Mouse (Mus musculus) midbrain, embryonic 15.5 days (tissue): Measurements from ENCODE around the gene Galr2. TPM values are rescaled to one million over a fixed set of nuclear protein-coding genes. Genes with fewer than 3 reads are reported as not detected.

Experiments used
- ATAC-seq: fragments of 200-750 bp; cut with Nextera tagmentation; replicated peaks from 2 replicates; pipeline ENCODE4 v1.8.0; 2017; ENCODE audit warnings: moderate TSS enrichment
- H3K27ac ChIP-seq: fragments of 300-500 bp; sonication (generic); 2 replicates; pipeline ENCODE4 v1.5.1; 2015; ENCODE audit warnings: mild to moderate bottlenecking, inconsistent platforms
- H3K27me3 ChIP-seq: fragments of 300-500 bp; sonication (generic); replicated peaks from 2 replicates; pipeline ENCODE4 v1.6.1; 2015; ENCODE audit warnings: inconsistent platforms
- H3K36me3 ChIP-seq: fragments of 300-500 bp; sonication (generic); replicated peaks from 2 replicates; pipeline ENCODE4 v1.6.1; 2015; ENCODE audit warnings: inconsistent platforms
- H3K4me1 ChIP-seq: fragments of 300-500 bp; sonication (generic); 2 replicates; pipeline ENCODE4 v1.6.1; 2015; ENCODE audit warnings: inconsistent platforms
- H3K4me2 ChIP-seq: fragments of 300-500 bp; sonication (generic); 2 replicates; pipeline ENCODE4 v1.6.1; 2015; ENCODE audit warnings: inconsistent platforms, mild to moderate bottlenecking, moderate library complexity
- H3K4me3 ChIP-seq: fragments of 300-500 bp; sonication (generic); 2 replicates; pipeline ENCODE4 v1.5.1; 2015; ENCODE audit warnings: mild to moderate bottlenecking, inconsistent platforms
- H3K9ac ChIP-seq: fragments of 300-500 bp; sonication (generic); 2 replicates; pipeline ENCODE4 v1.6.1; 2015; ENCODE audit warnings: mild to moderate bottlenecking, inconsistent platforms
- H3K9me3 ChIP-seq: fragments of 300-500 bp; sonication (generic); 2 replicates; pipeline ENCODE4 v1.6.1; 2016; ENCODE audit warnings: inconsistent platforms
- WGBS: fragments of 180-500 bp; shearing (Covaris S2); methylation state at CpG from one replicate; pipeline ENCODE4 v1.1.7; 2015; ENCODE audit warnings: mixed read lengths; 5-methylcytosine and 5-hydroxymethylcytosine counted together
- polyA plus RNA-seq: library from polyadenylated mRNA; unstranded; fragments of >200 nt; fragmentation: Nextera tagmentation; extraction: Ambion mirVana; gene quantifications from 2 replicates; pipeline ENCODE4 v1.2.1, GENCODE M21; 2015

Gene Galr2
- polyA plus RNA-seq, 1 experiment from 2014 or later: 0.45 TPM

DNA sequence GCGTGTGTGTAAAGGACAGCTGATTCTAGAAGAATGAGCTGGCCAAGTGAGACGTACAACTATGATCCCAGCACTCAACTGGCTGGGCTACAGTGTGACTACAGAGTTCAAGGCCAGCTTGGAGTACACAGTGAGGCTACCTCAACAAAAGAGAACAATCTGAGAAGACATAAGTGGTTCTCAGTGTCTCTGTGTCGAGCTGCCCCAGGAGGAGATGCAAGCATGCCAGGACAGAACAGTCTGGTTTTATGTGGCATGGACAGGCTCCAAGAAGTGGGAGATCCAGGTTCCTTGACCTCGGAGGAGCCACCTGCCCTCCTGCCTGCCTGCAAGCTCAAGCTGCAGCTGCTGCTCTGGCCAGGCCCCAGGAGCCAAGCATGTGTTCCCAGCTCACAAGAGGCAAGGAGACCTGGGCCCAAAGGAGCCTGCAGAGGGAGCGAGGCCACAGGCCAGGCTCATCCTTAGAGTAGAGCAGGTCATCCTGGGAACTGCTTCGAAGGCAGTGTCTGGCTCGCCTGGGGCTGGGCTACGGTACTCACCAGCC, 15.5 kb downstream of the Galr2 start:
- 88% methylated on average over 8 of the region's 8 CpGs for WGBS
- H3K9ac ChIP-seq: no peak overlapping the region
- no peaks in the 10 kb centered on the region for H3K9me3 ChIP-seq
- H3K36me3 ChIP-seq: peaks cover 70% of the 10 kb centered on the region; the same call in 1 of the 2 replicates
- no peaks in the 10 kb centered on the region for H3K27me3 ChIP-seq
- no peak overlapping the region for H3K4me3 ChIP-seq
- ATAC-seq: no peak
- no peak overlapping the region for H3K27ac ChIP-seq
- H3K4me1 ChIP-seq: no peaks in the 10 kb centered on the region
- no peak overlapping the region for H3K4me2 ChIP-seq

GRCm38 (mm10) chr11:116297017-116297416, 16.3 kb downstream of the Galr2 start:
- H3K4me3 ChIP-seq: no peak overlapping the region
- WGBS: 68% methylated on average over 3 of the region's 3 CpGs
- H3K9ac ChIP-seq: no peak overlapping the region
- H3K4me2 ChIP-seq: no peak overlapping the region
- peaks cover 71% of the 10 kb centered on the region for H3K36me3 ChIP-seq
- no peak for ATAC-seq
- no peak overlapping the region for H3K27ac ChIP-seq
- H3K9me3 ChIP-seq: no peaks in the 10 kb centered on the region
- no peaks in the 10 kb centered on the region for H3K27me3 ChIP-seq
- no peaks in the 10 kb centered on the region for H3K4me1 ChIP-seq

DNA sequence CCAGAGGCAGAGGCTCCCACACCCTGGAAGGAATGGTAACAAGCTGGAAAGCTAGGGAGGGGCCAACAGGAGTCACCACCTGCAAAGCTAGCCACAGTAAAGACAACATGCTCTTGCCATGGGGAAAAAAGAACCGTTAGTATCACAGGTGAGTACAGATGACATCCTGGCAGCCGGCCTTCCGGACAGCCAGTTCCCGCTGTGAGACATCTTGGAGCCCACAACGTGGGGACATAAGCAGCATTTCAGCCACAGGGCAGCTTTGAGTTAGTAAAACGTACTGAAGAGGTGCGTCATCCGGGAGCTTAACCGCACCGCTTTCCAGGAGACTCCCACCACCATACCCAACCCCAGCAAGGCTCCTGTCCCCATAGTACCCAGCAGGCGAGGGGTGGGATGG, 17.5 kb downstream of the Galr2 start:
- 89% methylated on average over 11 of the region's 11 CpGs for WGBS
- Histone ChIP-seq H3K9me3 (no peaks in the 10 kb centered on the region), H3K4me2 (no peak overlapping the region), H3K36me3 (peaks cover 74% of the 10 kb centered on the region), H3K27ac (no peak overlapping the region), H3K27me3 (no peaks in the 10 kb centered on the region), H3K4me3 (no peak overlapping the region), H3K9ac (no peak overlapping the region), H3K4me1 (no peaks in the 10 kb centered on the region)
- no peak for ATAC-seq

- ATAC-seq: no peak
- Histone ChIP-seq H3K27me3 (no peaks in the 10 kb centered on the region), H3K4me1 (no peaks in the 10 kb centered on the region), H3K4me2 (no peak overlapping the region), H3K9ac (no peak overlapping the region), H3K4me3 (no peak overlapping the region), H3K9me3 (no peaks in the 10 kb centered on the region), H3K27ac (no peak overlapping the region), H3K36me3 (peaks cover 78% of the 10 kb centered on the region)
- 90% methylated on average over 6 of the region's 6 CpGs for WGBS
Measured at GRCm38 (mm10) chr11:116298621-116299020, 17.9 kb downstream of the Galr2 start.

DNA sequence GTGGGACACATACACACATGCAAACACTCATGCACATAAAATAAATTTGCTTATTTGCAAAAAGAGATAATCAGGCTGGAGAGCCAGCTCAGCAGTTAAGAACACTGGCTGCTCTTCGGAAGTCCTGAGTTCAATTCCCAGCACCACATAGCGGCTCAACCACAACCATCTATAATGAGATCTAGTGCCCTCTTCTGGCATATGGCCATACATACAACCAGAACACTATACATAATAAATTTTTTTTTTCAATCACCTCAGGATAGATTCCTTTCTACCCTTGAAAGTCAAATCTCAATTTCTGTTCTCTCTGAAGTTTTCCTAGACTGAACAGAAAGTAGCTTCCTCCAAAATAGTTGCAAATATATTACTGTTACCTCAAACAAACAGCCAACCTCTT, 24.7 kb downstream of the Galr2 start:
- Histone ChIP-seq H3K4me2 (peak overlapping the region; percentile 67), H3K36me3 (peaks cover 41% of the 10 kb centered on the region), H3K9me3 (no peaks in the 10 kb centered on the region), H3K9ac (no peak overlapping the region), H3K4me3 (peak overlapping the region; percentile 72), H3K27ac (no peak overlapping the region), H3K4me1 (peaks cover 10% of the 10 kb centered on the region), H3K27me3 (no peaks in the 10 kb centered on the region)
- no peak for ATAC-seq
- WGBS: 96% methylated on average over 2 of the region's 2 CpGs

DNA sequence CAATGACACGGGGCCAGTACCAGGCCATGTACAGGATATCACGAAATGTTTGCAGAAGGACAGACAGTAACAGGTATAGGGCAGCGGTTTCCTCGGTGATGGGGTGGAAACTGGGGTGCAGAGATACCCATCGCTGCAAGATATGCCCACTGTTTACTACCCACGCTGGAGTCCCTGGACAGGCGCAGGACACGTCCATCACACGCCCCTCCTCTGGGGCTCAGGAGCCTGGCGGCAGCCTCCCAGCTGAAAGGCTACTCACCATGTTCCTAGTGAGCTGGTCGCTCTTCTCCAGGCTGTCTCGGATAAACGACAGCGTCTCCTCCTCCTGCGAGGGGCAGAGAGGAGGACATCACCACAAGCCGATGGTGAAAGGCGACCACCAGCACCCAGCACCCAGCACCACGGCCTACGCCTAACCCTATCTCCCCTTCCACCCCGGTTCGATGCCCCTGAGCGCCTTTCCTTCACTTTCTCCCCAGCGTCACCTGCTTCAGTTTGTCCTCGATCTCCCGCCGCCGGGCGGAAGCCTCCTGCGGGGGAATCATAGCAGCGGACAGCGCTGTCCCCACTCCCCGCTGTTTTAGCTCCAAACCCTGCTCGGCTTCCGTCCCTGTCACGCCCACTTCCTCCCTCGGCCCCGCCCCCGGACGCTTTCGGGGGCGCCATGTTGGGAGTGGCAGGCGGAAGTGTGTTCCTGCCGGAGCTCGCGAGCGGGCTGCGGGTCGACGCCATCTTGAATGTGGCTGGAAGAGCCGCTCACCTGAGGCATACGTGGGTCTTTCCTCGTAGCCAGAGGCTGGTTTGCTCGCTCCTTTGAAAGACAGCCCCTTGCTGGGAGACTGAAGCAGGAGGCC, 25.6 kb downstream of the Galr2 start:
- no peaks in the 10 kb centered on the region for H3K27me3 ChIP-seq
- ATAC-seq: peak; percentile 93

GRCm38 (mm10) chr11:116307019-116307725, 26.4 kb downstream of the Galr2 start, which contains the start of gene Exoc7:
Exoc7 (minus strand) TSS chr11:116307233.
- H3K4me1 ChIP-seq: peaks cover 10% of the 10 kb centered on the region
- peak within 1 kb of the TSS; percentile 59 for H3K27ac ChIP-seq
- H3K9ac ChIP-seq: peak within 1 kb of the TSS; percentile 69
- no peaks in the 10 kb centered on the region for H3K27me3 ChIP-seq
- H3K4me3 ChIP-seq: peak within 1 kb of the TSS; percentile 72
- peak within 1 kb of the TSS; percentile 67 for H3K4me2 ChIP-seq
- ATAC-seq: peak; percentile 60
- 85% methylated on average over 10 of the region's 10 CpGs for WGBS
- no peaks in the 10 kb centered on the region for H3K9me3 ChIP-seq
- H3K36me3 ChIP-seq: peaks cover 25% of the 10 kb centered on the region

More for the DNA sequence above, 25.6 kb downstream of the Galr2 start:
- Histone ChIP-seq H3K36me3 (peaks cover 33% of the 10 kb centered on the region), H3K9me3 (no peaks in the 10 kb centered on the region), H3K4me1 (peaks cover 10% of the 10 kb centered on the region), H3K4me2 (peak overlapping the region; percentile 67), H3K27ac (peak overlapping the region; percentile 59), H3K9ac (peak overlapping the region; percentile 69), H3K4me3 (peak overlapping the region; percentile 72)
- 2% methylated on average over 53 of the region's 53 CpGs for WGBS

- 93% methylated on average over 12 of the region's 12 CpGs for WGBS
- no peaks in the 10 kb centered on the region for H3K27me3 ChIP-seq
- no peaks in the 10 kb centered on the region for H3K9me3 ChIP-seq
- H3K9ac ChIP-seq: no peak overlapping the region
- H3K27ac ChIP-seq: no peak overlapping the region
- peaks cover 18% of the 10 kb centered on the region for H3K36me3 ChIP-seq
- no peak overlapping the region for H3K4me2 ChIP-seq
- peaks cover 10% of the 10 kb centered on the region for H3K4me1 ChIP-seq
- no peak overlapping the region for H3K4me3 ChIP-seq
- no peak for ATAC-seq
Measured at GRCm38 (mm10) chr11:116307762-116308531, 27.2 kb downstream of the Galr2 start.

DNA sequence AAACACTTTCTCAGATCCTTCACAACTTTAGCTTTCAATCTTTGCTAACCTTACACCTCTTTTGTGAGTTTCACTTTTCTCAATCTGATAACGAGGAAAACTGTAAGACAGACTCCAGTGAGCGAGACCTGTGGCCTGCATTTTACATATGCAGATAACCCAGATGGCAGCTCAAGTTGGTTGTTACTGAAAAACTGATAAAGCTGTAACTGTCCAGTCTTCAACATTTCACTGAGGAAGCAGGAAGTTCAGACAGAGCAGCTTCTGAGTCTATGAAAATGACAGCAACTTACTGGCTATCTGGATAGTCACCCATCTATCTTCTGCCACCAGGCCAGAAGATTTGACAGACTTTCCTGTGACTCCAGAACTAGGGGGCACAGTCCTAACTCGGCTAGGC, 28.9 kb downstream of the Galr2 start:
- Histone ChIP-seq H3K4me2 (no peak overlapping the region), H3K4me1 (peaks cover 10% of the 10 kb centered on the region), H3K27me3 (no peaks in the 10 kb centered on the region), H3K9ac (no peak overlapping the region), H3K9me3 (no peaks in the 10 kb centered on the region), H3K36me3 (peaks cover 2% of the 10 kb centered on the region; the same call in 1 of the 2 replicates), H3K4me3 (no peak overlapping the region), H3K27ac (no peak overlapping the region)
- ATAC-seq: no peak
- 82% methylated on average over 3 of the region's 3 CpGs for WGBS

DNA sequence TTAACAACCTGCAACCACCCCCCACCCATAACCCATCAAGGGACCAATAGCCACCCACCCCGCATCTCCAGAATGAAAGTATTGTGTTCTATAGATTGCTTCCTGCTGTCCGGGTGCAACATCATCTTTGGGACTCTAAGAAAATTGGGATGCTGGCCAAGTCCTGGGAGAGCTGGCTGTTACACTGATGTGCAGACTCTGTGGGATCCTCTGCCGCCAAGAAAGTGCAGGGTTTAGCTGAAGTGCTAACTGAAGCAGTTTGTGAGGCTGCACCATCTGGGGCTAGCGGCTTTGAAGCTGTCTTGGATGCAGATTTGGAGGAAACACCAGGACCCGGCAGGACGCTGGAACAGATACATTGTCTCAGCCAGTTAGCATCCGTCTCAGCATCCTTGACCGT, 30.4 kb downstream of the Galr2 start:
- Histone ChIP-seq H3K9me3 (no peaks in the 10 kb centered on the region), H3K4me3 (no peak overlapping the region), H3K9ac (no peak overlapping the region), H3K36me3 (no peaks in the 10 kb centered on the region), H3K27me3 (no peaks in the 10 kb centered on the region), H3K4me1 (no peaks in the 10 kb centered on the region), H3K27ac (no peak overlapping the region), H3K4me2 (no peak overlapping the region)
- ATAC-seq: no peak
- 46% methylated on average over 8 of the region's 8 CpGs for WGBS

GRCm38 (mm10) chr11:116312359-116312758, 31.6 kb downstream of the Galr2 start:
- H3K9ac ChIP-seq: no peak overlapping the region
- 53% methylated on average over 8 of the region's 8 CpGs for WGBS
- no peaks in the 10 kb centered on the region for H3K4me1 ChIP-seq
- H3K27me3 ChIP-seq: no peaks in the 10 kb centered on the region
- H3K4me2 ChIP-seq: no peak overlapping the region
- no peak overlapping the region for H3K4me3 ChIP-seq
- H3K36me3 ChIP-seq: no peaks in the 10 kb centered on the region
- H3K9me3 ChIP-seq: no peaks in the 10 kb centered on the region
- ATAC-seq: no peak
- H3K27ac ChIP-seq: no peak overlapping the region
